Mouse (Mus musculus): Measurements from ENCODE around the gene Draxin. TPM values are rescaled to one million over a fixed set of nuclear protein-coding genes. Genes with fewer than 3 reads are reported as not detected.

Gene Draxin
- polyA plus RNA-seq, 1 experiment = 5.6 TPM

GRCm38 (mm10) chr4:148117392-148117791, 13.1 kb downstream of the Draxin start:
- Histone ChIP-seq H3K27ac (ENCODE audit: control insufficient read depth, insufficient read depth, low read depth, low read length, poor library complexity) (no peak overlapping the region), H3K4me1 (ENCODE audit: control insufficient read depth, insufficient read depth, low read length) (no peaks in the 10 kb centered on the region), H3K4me3 (replicated peaks; ENCODE audit: control insufficient read depth, low read depth, low read length) (no peak overlapping the region)
- WGBS = 72% methylated on average over 4 of the region's 4 CpGs
- TF ChIP-seq CTCF (IDR thresholded peaks at IDR 0.05; ENCODE audit: control insufficient read depth, insufficient read depth, low read length) (no peak), POLR2A (IDR thresholded peaks at IDR 0.05; ENCODE audit: borderline replicate concordance, control insufficient read depth, low read depth, low read length) (no peak)

GRCm38 (mm10) chr4:148116657-148117056, 13.8 kb downstream of the Draxin start:
- 73% methylated on average over 4 of the region's 4 CpGs for WGBS

DNA sequence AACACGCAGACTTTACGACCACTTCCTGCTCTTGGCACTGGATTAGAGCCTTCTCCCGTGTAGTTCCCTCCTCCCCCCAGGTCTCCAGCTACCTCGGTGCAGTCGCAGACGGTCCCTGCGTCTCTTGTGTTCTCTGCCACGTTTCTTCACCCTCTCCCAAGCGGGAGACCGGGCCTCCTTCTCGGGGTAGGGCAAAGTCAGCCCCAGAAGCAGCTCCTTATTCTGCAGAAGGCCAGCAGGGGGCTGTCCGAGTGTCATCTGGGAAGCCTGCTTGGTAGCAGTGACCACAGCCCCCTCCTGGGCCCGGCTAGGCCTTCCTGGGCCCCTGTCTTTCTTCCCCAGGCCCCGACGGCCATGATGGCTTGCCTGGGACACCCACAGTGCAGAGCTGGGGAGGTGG, 15.0 kb downstream of the Draxin start:
- Histone ChIP-seq H3K4me1 (ENCODE audit: control insufficient read depth, insufficient read depth, low read length) (no peaks in the 10 kb centered on the region), H3K4me3 (replicated peaks; ENCODE audit: control insufficient read depth, low read depth, low read length) (no peak overlapping the region), H3K27ac (ENCODE audit: control insufficient read depth, insufficient read depth, low read depth, low read length, poor library complexity) (no peak overlapping the region)
- peak; percentile 18; the same call in 1 of the 2 replicates for TF ChIP-seq CTCF (IDR thresholded peaks at IDR 0.05; ENCODE audit: control insufficient read depth, insufficient read depth, low read length)
- no peak for TF ChIP-seq POLR2A (IDR thresholded peaks at IDR 0.05; ENCODE audit: borderline replicate concordance, control insufficient read depth, low read depth, low read length)
- under 1% methylated on average over 15 of the region's 15 CpGs for WGBS

More at GRCm38 (mm10) chr4:148116657-148117056, 13.8 kb downstream of the Draxin start:
- TF ChIP-seq CTCF (IDR thresholded peaks at IDR 0.05; ENCODE audit: control insufficient read depth, insufficient read depth, low read length) (peak; percentile 35; the same call in 1 of the 2 replicates), POLR2A (IDR thresholded peaks at IDR 0.05; ENCODE audit: borderline replicate concordance, control insufficient read depth, low read depth, low read length) (no peak)
- Histone ChIP-seq H3K27ac (ENCODE audit: control insufficient read depth, insufficient read depth, low read depth, low read length, poor library complexity) (no peak overlapping the region), H3K4me1 (ENCODE audit: control insufficient read depth, insufficient read depth, low read length) (no peaks in the 10 kb centered on the region), H3K4me3 (replicated peaks; ENCODE audit: control insufficient read depth, low read depth, low read length) (no peak overlapping the region)

DNA sequence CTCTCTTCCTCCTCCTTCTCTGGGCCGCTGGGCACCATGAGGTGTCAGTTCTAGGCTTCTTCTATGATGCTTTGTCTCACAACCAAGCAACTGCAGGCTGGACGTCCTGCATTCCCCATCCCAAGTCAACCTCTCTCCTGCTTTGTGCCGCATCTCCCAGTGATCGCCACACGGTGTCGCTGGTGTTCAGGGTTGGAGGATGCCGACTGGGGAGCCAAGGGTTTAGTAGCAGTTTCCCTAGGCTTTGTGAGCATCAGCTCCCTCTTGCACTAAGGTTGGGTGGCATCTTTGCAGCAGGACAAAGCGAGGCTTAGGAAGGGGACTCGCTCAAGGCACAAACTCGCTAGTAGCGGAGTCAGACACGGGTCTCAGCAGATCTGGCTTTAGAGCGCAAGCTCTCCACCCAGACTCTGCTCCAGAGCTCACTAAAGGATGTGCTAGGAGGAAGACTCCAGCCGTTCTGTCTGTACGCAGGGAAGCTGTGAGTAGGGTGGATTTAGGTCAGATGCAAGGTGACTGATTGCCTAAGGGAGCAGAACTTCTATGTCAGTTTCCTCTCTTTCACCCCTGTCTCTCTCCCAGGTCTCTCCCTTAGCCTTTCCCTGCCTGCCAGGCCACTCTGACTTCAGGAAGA, 15.6 kb downstream of the Draxin start:
- Histone ChIP-seq H3K27ac (ENCODE audit: control insufficient read depth, insufficient read depth, low read depth, low read length, poor library complexity) (no peak overlapping the region), H3K4me3 (replicated peaks; ENCODE audit: control insufficient read depth, low read depth, low read length) (no peak overlapping the region), H3K4me1 (ENCODE audit: control insufficient read depth, insufficient read depth, low read length) (no peaks in the 10 kb centered on the region)
- WGBS = 7% methylated on average over 15 of the region's 15 CpGs
- TF ChIP-seq CTCF (IDR thresholded peaks at IDR 0.05; ENCODE audit: control insufficient read depth, insufficient read depth, low read length) = peak; percentile 99
- no peak for TF ChIP-seq POLR2A (IDR thresholded peaks at IDR 0.05; ENCODE audit: borderline replicate concordance, control insufficient read depth, low read depth, low read length)

- no peak overlapping the region for H3K27ac ChIP-seq (ENCODE audit: control insufficient read depth, insufficient read depth, low read depth, low read length, poor library complexity)
- WGBS = 75% methylated on average over 12 of the region's 12 CpGs
- TF ChIP-seq POLR2A (IDR thresholded peaks at IDR 0.05; ENCODE audit: borderline replicate concordance, control insufficient read depth, low read depth, low read length) (no peak), CTCF (IDR thresholded peaks at IDR 0.05; ENCODE audit: control insufficient read depth, insufficient read depth, low read length) (no peak)
Observed at GRCm38 (mm10) chr4:148112519-148112918, 18.0 kb downstream of the Draxin start.

GRCm38 (mm10) chr4:148109215-148109614, 21.3 kb downstream of the Draxin start:
- no peak for TF ChIP-seq POLR2A (IDR thresholded peaks at IDR 0.05; ENCODE audit: borderline replicate concordance, control insufficient read depth, low read depth, low read length)
- Histone ChIP-seq H3K4me3 (replicated peaks; ENCODE audit: control insufficient read depth, low read depth, low read length) (no peak overlapping the region), H3K4me1 (ENCODE audit: control insufficient read depth, insufficient read depth, low read length) (no peaks in the 10 kb centered on the region), H3K27ac (ENCODE audit: control insufficient read depth, insufficient read depth, low read depth, low read length, poor library complexity) (no peak overlapping the region)
- 34% methylated on average over 5 of the region's 5 CpGs for WGBS

More at GRCm38 (mm10) chr4:148112519-148112918, 18.0 kb downstream of the Draxin start:
- Histone ChIP-seq H3K4me1 (ENCODE audit: control insufficient read depth, insufficient read depth, low read length) (no peaks in the 10 kb centered on the region), H3K4me3 (replicated peaks; ENCODE audit: control insufficient read depth, low read depth, low read length) (no peak overlapping the region)

DNA sequence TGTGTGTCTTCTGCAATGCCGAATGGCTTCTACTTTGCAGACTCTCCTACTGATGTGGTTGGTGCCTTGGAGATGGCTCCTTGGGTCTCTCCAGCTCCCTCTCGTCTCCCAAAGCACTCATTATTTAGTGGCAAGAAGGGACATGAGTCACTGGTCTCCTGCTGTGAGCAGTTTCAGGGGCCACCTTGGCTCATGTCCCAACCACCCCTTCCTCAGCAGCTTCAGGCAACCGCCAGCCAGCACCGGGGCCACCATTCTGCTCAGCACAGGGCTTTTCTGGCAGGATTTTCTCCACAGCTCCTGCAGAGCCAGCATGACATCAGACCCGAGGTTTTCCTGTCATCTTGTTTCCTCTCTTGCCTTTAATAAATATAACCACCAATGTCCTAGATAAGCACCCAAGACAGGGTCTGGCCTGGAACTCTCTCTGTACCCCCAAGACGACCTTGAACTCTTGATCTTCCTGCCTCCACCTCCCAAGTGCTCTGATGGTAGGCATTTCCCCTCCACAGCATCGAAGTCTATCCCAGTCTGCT, 21.9 kb downstream of the Draxin start:
- Histone ChIP-seq H3K4me1 (ENCODE audit: control insufficient read depth, insufficient read depth, low read length) (no peaks in the 10 kb centered on the region), H3K4me3 (replicated peaks; ENCODE audit: control insufficient read depth, low read depth, low read length) (no peak overlapping the region), H3K27ac (ENCODE audit: control insufficient read depth, insufficient read depth, low read depth, low read length, poor library complexity) (no peak overlapping the region)
- WGBS = 25% methylated on average over 7 of the region's 7 CpGs
- TF ChIP-seq CTCF (IDR thresholded peaks at IDR 0.05; ENCODE audit: control insufficient read depth, insufficient read depth, low read length) (no peak), POLR2A (IDR thresholded peaks at IDR 0.05; ENCODE audit: borderline replicate concordance, control insufficient read depth, low read depth, low read length) (no peak)

DNA sequence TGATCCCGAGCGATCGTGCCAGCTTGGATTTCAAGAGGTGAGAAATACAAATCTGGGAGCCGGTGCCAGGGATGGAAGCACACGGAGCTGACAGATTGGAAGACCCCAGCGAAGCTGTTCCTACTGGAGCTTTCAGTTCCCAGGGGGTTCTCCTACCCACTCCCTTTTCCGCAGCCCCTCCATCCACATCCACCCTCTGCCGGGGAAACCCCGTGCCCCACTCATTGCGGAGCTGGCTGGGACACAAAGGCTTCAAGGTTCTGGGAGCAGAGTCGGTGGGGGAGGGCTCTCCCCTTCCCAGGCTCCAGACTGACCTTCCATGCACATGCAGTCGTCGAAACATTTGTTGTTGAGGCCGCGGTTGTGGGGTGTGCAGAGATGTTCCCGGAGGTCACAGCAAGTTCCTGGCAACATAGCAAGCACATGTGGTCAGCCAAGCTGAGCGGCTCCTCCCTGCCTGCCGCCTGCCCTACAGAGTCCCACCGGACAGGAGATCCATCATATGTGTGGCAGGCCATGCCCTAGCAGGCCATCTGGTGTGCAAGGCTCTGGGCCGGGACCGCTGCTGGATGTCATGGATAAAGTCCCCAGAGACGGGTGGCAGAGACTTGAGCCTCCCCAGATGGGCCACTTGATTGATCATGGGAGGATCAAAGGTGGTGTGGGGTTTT, 22.7 kb downstream of the Draxin start:
- Histone ChIP-seq H3K4me1 (ENCODE audit: control insufficient read depth, insufficient read depth, low read length) (no peaks in the 10 kb centered on the region), H3K27ac (ENCODE audit: control insufficient read depth, insufficient read depth, low read depth, low read length, poor library complexity) (no peak overlapping the region), H3K4me3 (replicated peaks; ENCODE audit: control insufficient read depth, low read depth, low read length) (no peak overlapping the region)
- 69% methylated on average over 22 of the region's 22 CpGs for WGBS
- TF ChIP-seq POLR2A (IDR thresholded peaks at IDR 0.05; ENCODE audit: borderline replicate concordance, control insufficient read depth, low read depth, low read length) (no peak), CTCF (IDR thresholded peaks at IDR 0.05; ENCODE audit: control insufficient read depth, insufficient read depth, low read length) (no peak)
